Mouse (Mus musculus) brain, embryonic 14.5 days (tissue): ENCODE results near the gene Plppr3.

Source experiments
- CTCF ChIP-seq: fragments of 200-500 bp; IDR thresholded peaks from 2 replicates; pipeline ENCODE4 v1.5.1; 2012; ENCODE audit warnings: inconsistent platforms, mild to moderate bottlenecking, moderate library complexity, borderline replicate concordance; ENCODE audit not compliant: insufficient read depth, insufficient read length; ENCODE audit errors: extremely low read depth
- POLR2A ChIP-seq: fragments of 200-500 bp; IDR thresholded peaks from 2 replicates; pipeline ENCODE4 v1.6.1; 2012; ENCODE audit warnings: mild to moderate bottlenecking, inconsistent platforms, borderline replicate concordance; ENCODE audit not compliant: poor library complexity, insufficient read depth, insufficient read length, severe bottlenecking; ENCODE audit errors: extremely low read depth

DNA sequence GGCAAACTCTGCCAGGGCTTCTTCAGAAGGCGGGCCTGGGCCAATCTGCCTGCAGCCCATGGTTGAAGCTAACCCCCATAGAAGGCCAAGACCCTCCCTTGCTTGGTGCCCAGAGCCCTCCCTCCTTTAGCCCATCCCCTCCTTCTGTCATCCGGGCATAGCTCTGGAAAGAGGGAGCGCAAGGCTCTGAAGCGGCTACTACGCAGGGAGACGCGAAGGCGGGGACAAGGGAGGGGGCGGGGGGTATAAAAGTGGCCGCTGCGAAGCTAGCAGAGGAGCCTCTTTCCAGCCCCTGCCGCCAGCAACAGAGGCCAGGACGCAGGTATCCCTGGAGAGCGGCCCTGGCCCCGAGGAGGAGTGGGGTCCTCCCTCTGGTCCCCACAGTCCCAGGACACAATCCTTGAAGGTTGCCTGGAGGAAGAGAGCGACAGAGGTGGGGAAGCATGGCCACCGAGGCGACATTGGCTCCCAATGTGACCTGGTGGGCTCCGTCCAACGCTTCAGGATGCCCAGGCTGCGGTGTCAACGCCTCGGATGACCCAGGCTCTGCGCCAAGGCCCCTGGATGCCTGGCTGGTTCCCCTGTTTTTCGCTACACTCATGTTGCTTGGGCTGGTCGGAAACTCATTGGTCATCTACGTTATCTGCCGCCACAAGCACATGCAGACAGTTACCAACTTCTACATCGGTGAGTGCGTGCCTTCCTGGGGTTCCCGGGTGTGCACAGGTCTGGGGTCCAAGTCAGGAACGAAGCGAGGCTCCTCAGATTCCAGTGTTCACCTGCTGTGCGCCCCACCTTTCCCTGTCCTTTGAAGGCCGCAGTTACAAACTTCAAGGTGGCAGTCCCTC lies 44.0 kb upstream of the Plppr3 start:
- TF ChIP-seq CTCF (no peak), POLR2A (no peak)
